Mouse (Mus musculus): ENCODE results near the gene Gm43518. TPM values are rescaled to one million over a fixed set of nuclear protein-coding genes. Genes with fewer than 3 reads are reported as not detected.

Gene Gm43518
- polyA plus RNA-seq (2012; rRNA removed), result 0.27 and 0.51 TPM in 2 replicates

GRCm38 (mm10) chr5:123927118-123927517 lies at the start of gene Gm43518:
TSS of gene Gm43518 (plus strand) at chr5:123927418.

GRCm38 (mm10) chr5:123879928-123880327 lies 47.3 kb upstream of the Gm43518 start, which contains the start of gene Hcar1:
TSS of gene Hcar1 (minus strand) at chr5:123880020.

GRCm38 (mm10) chr5:123906976-123907630 lies 20.1 kb upstream of the Gm43518 start, which contains the start of gene Denr:
TSS of gene Denr (plus strand) at chr5:123907175.

GRCm38 (mm10) chr5:123930508-123930989 lies 3.3 kb downstream of the Gm43518 start, which contains the start of gene Ccdc62:
TSS of gene Ccdc62 (plus strand) at chr5:123930679.

GRCm38 (mm10) chr5:123973299-123974178 lies 46.3 kb downstream of the Gm43518 start, which contains the start of gene Hip1r:
TSS of gene Hip1r (plus strand) at chr5:123973628.

Other genes starting within 250 kb of the Gm43518 start
- gene Clip1, start 242.8 kb upstream of the Gm43518 start, polyA plus RNA-seq (2012; rRNA removed), result 5.9 and 7.0 TPM in 2 replicates
- gene Zcchc8, start 206.3 kb upstream of the Gm43518 start, polyA plus RNA-seq (2012; rRNA removed), result 25.3 and 26.7 TPM in 2 replicates
- gene Rsrc2, start 178.0 kb upstream of the Gm43518 start, polyA plus RNA-seq (2012; rRNA removed), result 43.6 TPM in 2 replicates
- gene Kntc1, start 177.7 kb upstream of the Gm43518 start, polyA plus RNA-seq (2012; rRNA removed), result 19.9 and 25.5 TPM in 2 replicates
- gene Hcar2, start 61.9 kb upstream of the Gm43518 start, polyA plus RNA-seq (2012; rRNA removed), result 0.16 and 0.20 TPM in 2 replicates
- gene Hcar1, start 47.4 kb upstream of the Gm43518 start, polyA plus RNA-seq (2012; rRNA removed), result 0.05 and 0.07 TPM in 2 replicates
- gene Denr, start 20.2 kb upstream of the Gm43518 start, polyA plus RNA-seq (2012; rRNA removed), result 21.9 and 23.9 TPM in 2 replicates
- gene Ccdc62, start 3.3 kb downstream of the Gm43518 start, polyA plus RNA-seq (2012; rRNA removed), result 2.7 and 4.0 TPM in 2 replicates
- 6.4 and 7.1 TPM in 2 replicates for gene Hip1r, start 46.2 kb downstream of the Gm43518 start, polyA plus RNA-seq (2012; rRNA removed)
- gene Vps37b, start 104.9 kb downstream of the Gm43518 start, polyA plus RNA-seq (2012; rRNA removed), result 10.6 and 11.9 TPM in 2 replicates
- 2.2 and 2.7 TPM in 2 replicates for gene Abcb9, start 168.4 kb downstream of the Gm43518 start, polyA plus RNA-seq (2012; rRNA removed)
- 9.4 and 10.4 TPM in 2 replicates for gene Ogfod2, start 184.9 kb downstream of the Gm43518 start, polyA plus RNA-seq (2012; rRNA removed)
- 51.5 and 58.2 TPM in 2 replicates for gene Arl6ip4, start 188.7 kb downstream of the Gm43518 start, polyA plus RNA-seq (2012; rRNA removed)

All from liver, embryonic 14 days (tissue).